Mouse (Mus musculus) hindbrain, embryonic 10.5 days (tissue): ENCODE measurements around the gene Gng7. TPM values are rescaled to one million over a fixed set of nuclear protein-coding genes. Genes with fewer than 3 reads are reported as not detected.
A peak's percentile ranks its signal among the peaks of the same experiment; 100 is the strongest.

Source experiments
- DNase-seq: peaks from one replicate; pipeline ENCODE4 v3.0.0-alpha.2; 2017; ENCODE audit warnings: low spot score
- H3K27ac ChIP-seq: fragments of 300-500 bp; sonication (generic); 2 replicates; pipeline ENCODE4 v1.5.1; 2016; ENCODE audit warnings: mild to moderate bottlenecking, moderate library complexity
- H3K27me3 ChIP-seq: fragments of 300-500 bp; sonication (generic); 2 replicates; pipeline ENCODE4 v1.6.1; 2016; ENCODE audit warnings: mild to moderate bottlenecking; ENCODE audit not compliant: poor library complexity, insufficient read depth, severe bottlenecking
- H3K36me3 ChIP-seq: fragments of 300-500 bp; sonication (generic); 2 replicates; pipeline ENCODE4 v1.6.1; 2016; ENCODE audit warnings: mild to moderate bottlenecking, moderate library complexity
- H3K4me1 ChIP-seq: fragments of 300-500 bp; sonication (generic); replicated peaks from 2 replicates; pipeline ENCODE4 v1.6.1; 2016; ENCODE audit warnings: mild to moderate bottlenecking
- H3K4me3 ChIP-seq: fragments of 300-500 bp; sonication (generic); 2 replicates; pipeline ENCODE4 v1.5.1; 2016; ENCODE audit warnings: mild to moderate bottlenecking, moderate library complexity
- H3K9me3 ChIP-seq: fragments of 300-500 bp; sonication (generic); 2 replicates; pipeline ENCODE4 v1.6.1; 2016; ENCODE audit warnings: mild to moderate bottlenecking, moderate library complexity
- WGBS: fragments of 180-500 bp; shearing (Covaris S2); methylation state at CpG from one replicate; pipeline ENCODE4 v1.1.7; 2016; 5-methylcytosine and 5-hydroxymethylcytosine counted together
- polyA plus RNA-seq: library from polyadenylated mRNA; unstranded; fragments of >200 nt; fragmentation: Nextera tagmentation; extraction: Ambion mirVana; gene quantifications from 2 replicates; pipeline ENCODE4 v1.2.1, GENCODE M21; 2016

Gng7 gene
- polyA plus RNA-seq, 1 experiment from 2014 or later = 8.6 TPM

DNA sequence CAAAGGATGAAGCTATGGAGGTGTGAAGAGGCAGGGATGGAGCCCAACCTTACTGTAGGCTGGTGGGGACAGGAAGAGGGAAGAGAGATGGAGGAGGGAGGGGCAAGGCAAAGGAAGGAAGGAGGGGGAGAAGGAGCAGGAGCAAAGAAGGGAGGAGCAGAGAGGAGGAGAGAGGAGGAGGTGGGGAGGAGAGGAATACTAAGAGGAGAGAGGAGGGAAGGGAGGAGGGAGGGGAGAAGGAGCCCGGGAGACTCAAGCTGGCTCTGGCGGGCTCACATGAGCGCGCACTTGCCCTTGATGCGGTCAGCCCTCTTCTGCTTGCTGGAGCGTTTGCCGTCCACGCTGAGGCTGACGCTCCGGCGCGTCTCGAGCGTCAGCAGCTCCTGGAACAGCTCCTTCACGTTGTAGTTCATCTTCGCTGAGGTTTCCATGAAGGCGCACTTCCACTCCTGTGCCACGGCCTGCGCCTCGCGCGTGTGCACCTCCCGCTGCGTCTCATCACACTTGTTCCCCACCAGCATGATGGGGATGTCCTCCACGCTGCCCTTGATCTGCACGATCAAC is 6.9 kb upstream of the Gng7 start:
- H3K27ac ChIP-seq = no peak overlapping the region
- H3K4me3 ChIP-seq = peak overlapping the region; percentile 25; the same call in 1 of the 2 replicates
- H3K36me3 ChIP-seq = no peaks in the 10 kb centered on the region
- DNase-seq = no peak
- H3K27me3 ChIP-seq = peaks cover 62% of the 10 kb centered on the region
- 14% methylated on average over 26 of the region's 26 CpGs for WGBS
- no peaks in the 10 kb centered on the region for H3K9me3 ChIP-seq
- H3K4me1 ChIP-seq = peaks cover 26% of the 10 kb centered on the region

DNA sequence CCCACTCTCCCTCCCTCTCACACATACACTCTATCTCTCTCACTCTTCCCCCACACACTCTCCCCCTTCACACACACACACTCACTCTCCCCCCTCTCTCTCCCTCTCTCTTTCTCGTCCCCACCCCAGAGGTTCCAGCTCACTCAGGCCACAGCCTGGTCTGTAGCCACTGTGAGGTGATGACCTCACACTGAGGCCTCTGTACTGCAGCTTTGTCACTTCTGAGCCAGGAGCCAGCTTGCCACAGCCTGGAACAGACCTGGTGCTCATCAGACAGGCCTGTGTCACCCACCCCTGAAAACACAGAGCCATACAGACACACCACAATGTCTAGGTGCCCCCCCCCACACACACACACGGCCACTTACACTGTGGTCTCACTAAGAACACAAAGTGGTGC is 5.5 kb upstream of the Gng7 start:
- WGBS = 52% methylated on average over 2 of the region's 2 CpGs
- H3K27me3 ChIP-seq = peaks cover 49% of the 10 kb centered on the region
- no peak overlapping the region for H3K27ac ChIP-seq
- no peak overlapping the region for H3K4me3 ChIP-seq
- H3K9me3 ChIP-seq = no peaks in the 10 kb centered on the region
- H3K4me1 ChIP-seq = peaks cover 23% of the 10 kb centered on the region
- DNase-seq = no peak
- no peaks in the 10 kb centered on the region for H3K36me3 ChIP-seq

DNA sequence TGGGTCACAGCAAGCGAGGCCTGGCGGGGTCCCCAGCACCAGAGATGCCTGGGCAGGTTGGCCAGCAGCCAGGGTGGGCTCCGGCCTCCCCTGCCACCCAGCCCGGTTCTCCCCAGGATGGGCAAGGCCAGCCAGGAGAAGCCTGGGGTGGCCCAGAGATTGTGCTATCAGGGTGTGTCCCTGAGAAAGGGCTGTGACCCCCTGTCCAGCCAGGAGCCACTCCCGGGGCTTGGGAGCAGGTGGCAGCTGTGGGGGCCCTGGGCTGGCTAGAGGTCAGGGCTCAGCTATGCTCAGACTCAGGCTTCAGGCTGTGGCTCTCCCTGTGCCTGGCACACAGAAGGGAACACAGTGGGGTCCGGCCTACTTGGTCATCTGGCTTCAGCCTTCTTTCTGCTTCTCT is 4.9 kb upstream of the Gng7 start:
- DNase-seq = no peak
- Histone ChIP-seq H3K9me3 (no peaks in the 10 kb centered on the region), H3K4me3 (no peak overlapping the region), H3K27me3 (peaks cover 43% of the 10 kb centered on the region), H3K36me3 (no peaks in the 10 kb centered on the region), H3K4me1 (peaks cover 22% of the 10 kb centered on the region), H3K27ac (0 out of 2 replicates have a peak overlapping the region, but pooled peaks have one; percentile 6)
- whole genome bisulfite sequencing = 82% methylated on average over 6 of the region's 6 CpGs

DNA sequence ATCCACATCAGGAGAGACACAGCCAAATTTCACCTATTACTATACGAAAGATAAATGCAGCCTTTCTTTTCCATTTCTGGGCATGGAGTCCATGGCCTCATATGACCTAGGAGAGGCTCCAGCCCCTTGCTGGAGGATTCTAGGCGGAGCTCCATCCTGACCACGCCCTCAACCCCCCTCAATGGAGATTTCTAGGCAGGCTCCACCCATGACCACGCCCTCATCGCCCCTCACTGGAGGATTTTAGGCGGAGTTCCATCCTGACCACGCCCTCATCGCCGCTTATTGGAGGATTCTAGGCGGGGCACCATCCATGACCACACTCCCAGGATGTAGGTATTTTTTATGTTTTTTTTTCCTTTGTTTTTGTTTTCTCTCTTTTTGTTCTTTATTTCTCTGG is 3.6 kb upstream of the Gng7 start:
- DNase-seq = no peak
- no peak overlapping the region for H3K4me3 ChIP-seq
- no peak overlapping the region for H3K27ac ChIP-seq
- 39% methylated on average over 10 of the region's 10 CpGs for WGBS
- H3K36me3 ChIP-seq = no peaks in the 10 kb centered on the region
- H3K27me3 ChIP-seq = peaks cover 34% of the 10 kb centered on the region
- no peaks in the 10 kb centered on the region for H3K9me3 ChIP-seq
- H3K4me1 ChIP-seq = peaks cover 29% of the 10 kb centered on the region

GRCm38 (mm10) chr10:81016645-81017044 is 1.9 kb upstream of the Gng7 start:
- Histone ChIP-seq H3K9me3 (no peaks in the 10 kb centered on the region), H3K4me3 (no peak overlapping the region), H3K4me1 (peaks cover 27% of the 10 kb centered on the region), H3K36me3 (no peaks in the 10 kb centered on the region), H3K27me3 (peaks cover 26% of the 10 kb centered on the region), H3K27ac (no peak overlapping the region)
- peak; percentile 62 for DNase-seq
- 6% methylated on average over 7 of the region's 7 CpGs for WGBS

DNA sequence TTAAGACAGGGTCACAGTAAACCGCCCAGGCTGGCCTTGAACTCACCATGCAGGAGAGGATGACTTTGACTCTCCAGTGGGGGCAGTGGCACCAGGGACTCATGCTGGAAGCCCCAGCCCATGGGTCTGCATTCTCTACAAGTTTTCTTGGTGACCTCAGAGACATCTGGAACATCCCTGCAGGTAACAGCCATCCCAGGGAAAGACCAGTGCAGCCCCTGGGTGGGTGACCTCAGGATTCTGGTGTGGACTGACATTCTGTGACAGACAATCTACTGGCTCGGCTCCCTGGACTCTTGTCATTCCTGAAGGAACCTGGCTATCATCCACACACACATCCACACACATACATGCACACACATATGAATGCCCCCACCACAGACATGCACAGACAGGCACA is 921 bp upstream of the Gng7 start:
- Histone ChIP-seq H3K4me3 (no peak overlapping the region), H3K9me3 (no peaks in the 10 kb centered on the region), H3K4me1 (peaks cover 25% of the 10 kb centered on the region), H3K27ac (no peak overlapping the region), H3K36me3 (no peaks in the 10 kb centered on the region), H3K27me3 (peaks cover 16% of the 10 kb centered on the region)
- 88% methylated on average over 2 of the region's 2 CpGs for WGBS
- no peak for DNase-seq

DNA sequence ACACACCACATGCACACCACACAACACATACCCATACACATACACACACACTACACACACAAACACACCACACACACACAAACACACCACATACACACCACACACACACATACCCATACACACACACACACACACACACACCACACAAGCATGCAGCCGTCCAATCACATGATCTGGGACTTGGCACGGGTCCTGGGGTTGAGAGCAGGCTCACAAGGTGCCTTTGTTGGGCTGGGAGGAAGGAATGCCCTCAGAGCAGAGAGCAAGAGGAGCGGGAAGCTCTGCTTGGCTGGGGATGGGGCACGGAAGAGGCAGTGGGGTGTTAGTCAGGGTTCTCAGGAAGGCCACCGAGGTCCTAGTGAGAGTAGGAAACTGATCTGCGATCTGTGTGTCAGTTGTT is 3.9 kb downstream of the Gng7 start:
- H3K36me3 ChIP-seq = no peaks in the 10 kb centered on the region
- H3K27me3 ChIP-seq = peaks cover 12% of the 10 kb centered on the region
- no peak overlapping the region for H3K27ac ChIP-seq
- no peaks in the 10 kb centered on the region for H3K9me3 ChIP-seq
- no peak overlapping the region for H3K4me3 ChIP-seq
- 82% methylated on average over 6 of the region's 6 CpGs for WGBS
- peaks cover 19% of the 10 kb centered on the region for H3K4me1 ChIP-seq
- DNase-seq = no peak

DNA sequence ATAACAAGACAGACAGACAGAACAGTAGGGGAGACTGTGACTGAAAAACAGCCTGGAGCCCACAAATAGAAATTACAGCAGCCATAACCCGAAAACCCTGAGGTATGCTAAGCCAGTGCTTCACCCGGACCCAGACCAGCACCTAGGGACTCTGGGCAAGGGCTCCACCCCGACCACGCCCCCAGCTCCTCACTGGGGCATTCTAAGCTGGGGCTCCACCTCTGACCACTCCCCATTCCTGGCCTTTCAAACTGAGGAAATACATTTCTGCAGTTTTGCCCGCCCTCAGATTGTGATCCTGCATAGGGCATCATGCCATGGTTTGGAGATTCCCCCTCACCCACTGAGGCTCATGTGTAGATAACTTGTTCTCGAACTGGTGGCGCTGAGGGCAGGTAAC is 7.5 kb downstream of the Gng7 start:
- no peak overlapping the region for H3K4me3 ChIP-seq
- H3K9me3 ChIP-seq = no peaks in the 10 kb centered on the region
- H3K4me1 ChIP-seq = 0 out of 2 replicates have a peak, but pooled peaks cover 7% of the 10 kb centered on the region
- no peaks in the 10 kb centered on the region for H3K27me3 ChIP-seq
- H3K36me3 ChIP-seq = no peaks in the 10 kb centered on the region
- WGBS = 41% methylated on average over 7 of the region's 7 CpGs
- DNase-seq = no peak
- H3K27ac ChIP-seq = no peak overlapping the region

DNA sequence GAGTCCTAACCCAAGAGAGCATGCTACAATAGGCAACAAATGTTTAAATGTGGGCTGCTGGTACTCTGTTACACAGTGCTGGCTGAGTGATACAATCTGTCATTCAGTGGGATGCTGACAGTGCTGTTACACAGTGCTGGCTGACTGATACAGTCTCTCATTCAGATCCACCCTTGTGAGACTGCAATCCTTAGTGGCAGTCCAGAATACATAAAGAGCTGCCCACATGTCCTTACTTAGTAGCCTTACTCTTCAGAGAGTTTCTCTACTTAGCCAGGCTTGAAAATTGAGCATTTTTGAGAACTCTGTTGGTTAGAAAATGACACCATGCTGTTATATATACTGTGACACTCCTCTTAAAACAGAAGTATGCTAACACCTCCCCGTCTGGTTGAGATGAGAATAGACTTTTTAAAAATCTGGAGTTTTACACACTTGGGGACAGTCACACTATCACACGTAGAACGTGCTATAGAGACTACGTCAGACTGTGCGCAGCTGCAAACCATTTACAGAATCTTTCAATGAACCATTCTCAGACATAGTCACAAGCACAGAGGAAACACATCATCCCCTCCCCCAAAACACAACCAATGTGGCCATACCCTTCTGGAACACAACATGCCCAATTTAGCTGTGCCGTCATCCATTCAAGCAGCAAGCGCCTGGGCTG is 8.6 kb downstream of the Gng7 start:
- 94% methylated on average over 7 of the region's 7 CpGs for WGBS
- Histone ChIP-seq H3K36me3 (no peaks in the 10 kb centered on the region), H3K4me3 (no peak overlapping the region), H3K9me3 (no peaks in the 10 kb centered on the region), H3K4me1 (peaks cover 12% of the 10 kb centered on the region), H3K27me3 (no peaks in the 10 kb centered on the region), H3K27ac (no peak overlapping the region)
- no peak for DNase-seq

DNA sequence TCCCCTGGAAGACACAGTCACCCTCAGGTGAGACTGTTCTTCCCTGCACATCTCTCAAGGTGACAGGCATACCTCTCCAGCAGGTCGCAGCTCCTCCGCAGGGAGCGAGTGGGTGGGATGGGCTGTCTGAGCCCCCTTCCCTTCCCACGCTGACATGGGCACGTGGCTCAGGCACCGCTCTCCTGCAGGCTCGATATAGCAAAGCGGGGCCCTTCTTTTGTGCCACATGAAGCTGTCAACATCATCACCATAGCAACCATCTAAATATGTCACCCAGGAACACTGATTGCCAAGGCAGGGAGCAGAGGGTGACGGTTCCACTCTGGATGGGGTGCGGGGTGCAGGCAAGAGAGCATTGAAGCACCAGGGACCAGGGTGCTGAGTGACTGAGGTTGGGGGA is 13.6 kb downstream of the Gng7 start:
- Histone ChIP-seq H3K27ac (no peak overlapping the region), H3K4me3 (no peak overlapping the region), H3K9me3 (no peaks in the 10 kb centered on the region), H3K27me3 (peaks cover 16% of the 10 kb centered on the region; the same call in 1 of the 2 replicates), H3K36me3 (no peaks in the 10 kb centered on the region), H3K4me1 (peaks cover 42% of the 10 kb centered on the region)
- DNase-seq = no peak
- WGBS = 43% methylated on average over 10 of the region's 10 CpGs

DNA sequence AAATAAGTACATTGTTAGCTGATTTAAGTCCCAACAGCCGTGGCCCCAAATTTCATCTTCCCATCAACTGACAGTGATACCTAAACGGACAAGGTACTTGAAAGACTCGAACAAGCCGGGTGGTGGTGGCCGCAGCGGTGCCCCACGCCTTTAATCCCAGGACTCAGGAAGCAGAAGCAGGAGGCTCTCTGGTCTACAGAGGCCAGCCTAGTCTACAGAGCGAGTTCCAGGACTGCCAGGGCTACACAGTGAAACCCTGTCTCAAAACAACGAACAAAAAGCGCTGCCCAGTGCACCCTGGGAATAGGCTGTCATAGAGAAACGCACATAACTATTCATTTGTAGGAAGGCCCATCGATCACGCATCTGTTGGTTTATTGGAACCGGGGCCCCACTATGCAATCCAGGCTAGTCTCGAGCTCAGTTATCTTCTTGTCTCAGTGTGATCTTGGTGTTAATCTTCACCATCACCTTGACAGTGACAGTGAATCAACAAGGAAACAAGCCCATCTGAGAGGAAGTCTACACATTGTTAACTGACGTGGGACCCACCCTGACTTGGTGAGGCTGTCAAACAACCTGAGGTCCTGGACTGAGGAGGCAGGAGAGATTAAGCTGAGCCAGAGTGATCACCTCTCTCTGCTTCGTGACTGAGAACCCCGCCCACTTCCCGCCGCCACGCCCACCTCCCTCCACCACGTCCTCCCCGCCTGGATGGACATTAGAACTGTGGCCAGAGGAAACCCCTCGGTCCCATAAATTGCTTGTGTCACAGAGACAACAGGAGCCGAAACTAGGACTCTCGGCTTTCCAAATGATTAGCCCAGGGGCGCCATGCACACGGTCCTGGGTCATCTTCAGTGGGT is 14.3 kb downstream of the Gng7 start:
- H3K27me3 ChIP-seq = peaks cover 16% of the 10 kb centered on the region; the same call in 1 of the 2 replicates
- H3K36me3 ChIP-seq = no peaks in the 10 kb centered on the region
- no peak overlapping the region for H3K4me3 ChIP-seq
- WGBS = 51% methylated on average over 28 of the region's 28 CpGs
- no peak overlapping the region for H3K27ac ChIP-seq
- H3K4me1 ChIP-seq = peaks cover 42% of the 10 kb centered on the region
- no peaks in the 10 kb centered on the region for H3K9me3 ChIP-seq
- no peak for DNase-seq

- Histone ChIP-seq H3K9me3 (no peaks in the 10 kb centered on the region), H3K4me3 (peak overlapping the region; percentile 12; the same call in 1 of the 2 replicates), H3K36me3 (no peaks in the 10 kb centered on the region), H3K27me3 (peaks cover 18% of the 10 kb centered on the region), H3K4me1 (peaks cover 42% of the 10 kb centered on the region), H3K27ac (peak overlapping the region; percentile 25; the same call in 1 of the 2 replicates)
- WGBS = 30% methylated on average over 37 of the region's 37 CpGs
- DNase-seq = peak; percentile 87
Measured at GRCm38 (mm10) chr10:80999362-81000196, 15.2 kb downstream of the Gng7 start.
